Mouse (Mus musculus) cortical plate, adult 2 months (tissue): ENCODE measurements around the gene Cmip.

Source experiments
- CTCF ChIP-seq: fragments of 200-500 bp; IDR thresholded peaks from 2 replicates; pipeline ENCODE4 v1.5.1; 2011; ENCODE audit warnings: mild to moderate bottlenecking, control low read depth, low read length; ENCODE audit not compliant: insufficient read depth; ENCODE audit errors: extremely low read depth
- POLR2A ChIP-seq: fragments of 200-500 bp; IDR thresholded peaks from 2 replicates; pipeline ENCODE4 v1.6.1; 2011; ENCODE audit warnings: mild to moderate bottlenecking, low read length, control low read depth; ENCODE audit not compliant: insufficient read depth; ENCODE audit errors: extremely low read depth

GRCm38 (mm10) chr8:117440317-117440716 lies 183.5 kb downstream of the Cmip start:
- TF ChIP-seq POLR2A (no peak), CTCF (no peak)
